Mouse (Mus musculus) right cerebral cortex, postnatal 10 days (tissue): ENCODE data around the gene Polq.
A peak's percentile ranks its signal among the peaks of the same experiment; 100 is the strongest.

Experiments
- DNase-seq, 2 experiments: peaks; one replicate each; pipeline ENCODE4 v3.0.0; 2021; ENCODE audit warnings: low spot score in 2 of 2

Gene Polq

GRCm38 (mm10) chr16:37011061-37011921, at the start of gene Polq:
Gene Polq, plus strand, starts transcription at chr16:37011786.
- DNase-seq: peak; percentile 94 to 96

GRCm38 (mm10) chr16:36963415-36963814, 48.2 kb upstream of the Polq start:
- no peak for DNase-seq

GRCm38 (mm10) chr16:36979127-36979526, 32.5 kb upstream of the Polq start:
- no peak for DNase-seq

- no peak for DNase-seq
These were observed 27.8 kb upstream of the Polq start for GRCm38 (mm10) chr16:36983796-36984195.

GRCm38 (mm10) chr16:36985636-36986042, 25.9 kb upstream of the Polq start:
- peak in 1 of 2 experiments; percentile 13 for DNase-seq

- DNase-seq: peak in 1 of 2 experiments; percentile 13
These were observed 24.2 kb upstream of the Polq start for GRCm38 (mm10) chr16:36987399-36987798.

GRCm38 (mm10) chr16:36988066-36988465, 23.5 kb upstream of the Polq start:
- DNase-seq: peak in 1 of 2 experiments; percentile 9

- peak in 1 of 2 experiments; percentile 13 for DNase-seq
These were observed 22.1 kb upstream of the Polq start for GRCm38 (mm10) chr16:36989493-36989892.

- peak in 1 of 2 experiments; percentile 12 for DNase-seq
These were observed 21.5 kb upstream of the Polq start, which contains the start of gene Fbxo40 for GRCm38 (mm10) chr16:36989999-36990625. Gene Fbxo40, minus strand, starts transcription at chr16:36990467.

GRCm38 (mm10) chr16:36997650-36998049, 13.9 kb upstream of the Polq start:
- peak in 1 of 2 experiments; percentile 15 for DNase-seq

- no peak for DNase-seq
These were observed 12.1 kb upstream of the Polq start for GRCm38 (mm10) chr16:36999366-36999972.

GRCm38 (mm10) chr16:37009262-37009661, 2.3 kb upstream of the Polq start:
- no peak for DNase-seq

GRCm38 (mm10) chr16:37010370-37010769, 1.2 kb upstream of the Polq start:
- DNase-seq: no peak

- DNase-seq: no peak
These were observed 320 bp downstream of the Polq start for GRCm38 (mm10) chr16:37011922-37012289.

GRCm38 (mm10) chr16:37012336-37012735, 750 bp downstream of the Polq start:
- no peak for DNase-seq

GRCm38 (mm10) chr16:37027581-37027980, 16.0 kb downstream of the Polq start:
- DNase-seq: no peak

GRCm38 (mm10) chr16:37031996-37032395, 20.4 kb downstream of the Polq start:
- DNase-seq: no peak

GRCm38 (mm10) chr16:37034751-37035150, 23.2 kb downstream of the Polq start:
- DNase-seq: no peak

GRCm38 (mm10) chr16:37059631-37060030, 48.0 kb downstream of the Polq start:
- DNase-seq: peak in 1 of 2 experiments; percentile 39

- DNase-seq: no peak
These were observed 49.7 kb downstream of the Polq start for GRCm38 (mm10) chr16:37061261-37061660.

- no peak for DNase-seq
These were observed 60.8 kb downstream of the Polq start for GRCm38 (mm10) chr16:37072354-37072753.

- no peak for DNase-seq
These were observed 78.1 kb downstream of the Polq start for GRCm38 (mm10) chr16:37089648-37090047.
